In the genomic region with DNA sequence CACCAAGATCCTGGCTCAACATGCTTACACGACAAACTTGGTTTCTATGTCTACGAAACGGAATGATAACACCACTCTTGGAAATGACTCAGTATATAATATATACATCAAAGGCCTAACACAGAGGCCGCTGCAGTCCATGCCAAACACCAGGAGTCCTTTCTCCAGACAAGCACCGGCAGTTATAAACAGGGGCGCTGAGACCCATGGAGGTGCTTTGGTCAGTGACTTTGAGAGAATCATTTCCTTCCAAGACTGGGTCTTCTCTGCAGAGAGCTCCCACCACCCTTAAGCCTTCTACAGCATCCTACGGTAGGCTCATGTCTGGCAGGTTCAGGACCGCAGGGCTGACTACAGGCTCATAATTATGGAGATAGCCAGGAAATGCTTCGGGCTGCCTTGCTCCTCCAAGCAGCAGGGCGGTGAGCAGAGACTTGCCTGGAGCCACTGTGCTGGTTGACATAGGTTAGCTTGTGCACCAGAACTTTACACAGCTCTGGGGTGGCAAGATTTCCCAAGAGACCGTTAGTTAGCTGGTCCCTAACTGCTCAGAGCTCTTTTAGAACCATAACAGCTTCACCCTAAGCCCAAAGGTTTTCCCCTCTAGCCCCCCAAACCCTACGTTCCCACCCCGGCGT, we compare ENCODE assay signal across 11 mouse cellular contexts.
DNase-seq lines count a peak whose midpoint lies in the region; ATAC-seq and TF ChIP-seq lines count a peak whose summit lies in the region.
"Had no signal": no experiment of that assay in that cellular context is flagged by ENCODE, and none has a peak within 500 bp of the region (broad histone marks: within the 10 kb centered on the region; RNA-seq: fewer than 3 reads in every experiment).

No protein-coding gene starts in this region.

- peaks cover 15% of the 10 kb centered on the region; the same call in 1 of the 2 replicates for H3K4me1 ChIP-seq in intestine, embryonic 16.5 days (ENCODE audit: control insufficient read depth, insufficient read depth, low read length)
- H3K4me1 ChIP-seq in intestine, postnatal 0 days (replicated peaks; ENCODE audit: control insufficient read depth, insufficient read depth, low read length): 0 out of 2 replicates have a peak, but pooled peaks cover 2% of the 10 kb centered on the region
- H3K4me1 ChIP-seq in forebrain, embryonic 15.5 days: peaks cover 52% of the 10 kb centered on the region
- H3K4me1 ChIP-seq in hindbrain, postnatal 0 days (ENCODE audit: insufficient read depth, low read length): peaks cover 47% of the 10 kb centered on the region
- H3K4me1 ChIP-seq in neural tube, embryonic 13.5 days (replicated peaks): peaks cover 59% of the 10 kb centered on the region

- H3K9ac ChIP-seq in intestine, embryonic 16.5 days (ENCODE audit: low read depth, low read length): no peak overlapping the region
- H3K9ac ChIP-seq in intestine, postnatal 0 days (ENCODE audit: low read depth, low read length): no peak overlapping the region
- no peak overlapping the region for H3K9ac ChIP-seq in forebrain, embryonic 15.5 days (replicated peaks)
- H3K9ac ChIP-seq in hindbrain, postnatal 0 days (replicated peaks; ENCODE audit: low read length): no peak overlapping the region
- H3K9ac ChIP-seq in neural tube, embryonic 13.5 days: no peak overlapping the region
- H3K9ac ChIP-seq: embryonic facial prominence, embryonic 12.5 days had no signal

- H3K4me2 ChIP-seq in intestine, embryonic 16.5 days (ENCODE audit: low read depth, low read length): no peak overlapping the region
- H3K4me2 ChIP-seq in intestine, postnatal 0 days (replicated peaks; ENCODE audit: low read depth): no peak overlapping the region
- no peak overlapping the region for H3K4me2 ChIP-seq in forebrain, embryonic 15.5 days (replicated peaks)
- H3K4me2 ChIP-seq in hindbrain, postnatal 0 days (ENCODE audit: low read depth, low read length): 0 out of 2 replicates have a peak overlapping the region, but pooled peaks have one; percentile 5
- H3K4me2 ChIP-seq in neural tube, embryonic 13.5 days: no peak overlapping the region
- H3K4me2 ChIP-seq: embryonic facial prominence, embryonic 12.5 days had no signal

- H3K36me3 ChIP-seq in intestine, embryonic 16.5 days (ENCODE audit: control insufficient read depth, insufficient read depth, low read length): no peaks in the 10 kb centered on the region
- no peaks in the 10 kb centered on the region for H3K36me3 ChIP-seq in intestine, postnatal 0 days (ENCODE audit: control insufficient read depth, insufficient read depth)
- H3K36me3 ChIP-seq in forebrain, embryonic 15.5 days: no peaks in the 10 kb centered on the region
- H3K36me3 ChIP-seq in hindbrain, postnatal 0 days (ENCODE audit: insufficient read depth, low read length): no peaks in the 10 kb centered on the region
- H3K36me3 ChIP-seq in neural tube, embryonic 13.5 days: no peaks in the 10 kb centered on the region
- H3K36me3 ChIP-seq: embryonic facial prominence, embryonic 12.5 days had no signal

- H3K4me3 ChIP-seq in intestine, embryonic 16.5 days (ENCODE audit: low read length): no peak overlapping the region
- H3K4me3 ChIP-seq in intestine, postnatal 0 days (ENCODE audit: low read depth, low read length): no peak overlapping the region
- no peak overlapping the region for H3K4me3 ChIP-seq in forebrain, embryonic 15.5 days
- no peak overlapping the region for H3K4me3 ChIP-seq in hindbrain, postnatal 0 days (ENCODE audit: low read length)
- H3K4me3 ChIP-seq in neural tube, embryonic 13.5 days: no peak overlapping the region
- H3K4me3 ChIP-seq: embryonic facial prominence, embryonic 12.5 days had no signal

- no peak for ATAC-seq in intestine, embryonic 16.5 days
- no peak for ATAC-seq in intestine, postnatal 0 days
- peak; percentile 23 for ATAC-seq in forebrain, embryonic 15.5 days (replicated peaks)
- ATAC-seq in hindbrain, postnatal 0 days: peak; percentile 31
- ATAC-seq in neural tube, embryonic 13.5 days (ENCODE audit: low read depth): peak; percentile 19

- DNase-seq in hindbrain, postnatal 0 days (ENCODE audit: low spot score): no peak
- no peak for DNase-seq in right cerebral cortex, postnatal 4 days
- DNase-seq in adrenal gland, adult 2 months: no peak
- no peak for DNase-seq in left cerebral cortex, postnatal 14 days (ENCODE audit: low spot score in 2 of 2)
- DNase-seq: heart, adult 18-20 months; lung, adult 2 months had no signal

- WGBS in intestine, embryonic 16.5 days: 58% methylated on average over 14 of the region's 14 CpGs
- 65% methylated on average over 14 of the region's 14 CpGs for WGBS in intestine, postnatal 0 days
- WGBS in forebrain, embryonic 15.5 days: 33% methylated on average over 14 of the region's 14 CpGs
- WGBS in hindbrain, postnatal 0 days: 34% methylated on average over 14 of the region's 14 CpGs
- 65% methylated on average over 14 of the region's 14 CpGs for WGBS in neural tube, embryonic 13.5 days

- intact Hi-C loops in left cerebral cortex, postnatal 14 days (cut with DNase I): no loop called here

- peak overlapping the region; percentile 3; the same call in 1 of the 2 replicates for H3K27ac ChIP-seq in intestine, embryonic 16.5 days (ENCODE audit: low read length)
- H3K27ac ChIP-seq in intestine, postnatal 0 days (ENCODE audit: low read depth, low read length): no peak overlapping the region
- peak overlapping the region; percentile 71 for H3K27ac ChIP-seq in forebrain, embryonic 15.5 days (replicated peaks)
- peak overlapping the region; percentile 71 for H3K27ac ChIP-seq in hindbrain, postnatal 0 days
- H3K27ac ChIP-seq in neural tube, embryonic 13.5 days (replicated peaks): peak overlapping the region; percentile 66
- H3K27ac ChIP-seq: embryonic facial prominence, embryonic 12.5 days had no signal

- no peaks in the 10 kb centered on the region for H3K27me3 ChIP-seq in intestine, embryonic 16.5 days (replicated peaks; ENCODE audit: control insufficient read depth, insufficient read depth, low read length)
- no peaks in the 10 kb centered on the region for H3K27me3 ChIP-seq in intestine, postnatal 0 days (replicated peaks; ENCODE audit: control insufficient read depth, insufficient read depth, low read length)
- 0 out of 2 replicates have a peak, but pooled peaks cover 4% of the 10 kb centered on the region for H3K27me3 ChIP-seq in forebrain, embryonic 15.5 days
- no peaks in the 10 kb centered on the region for H3K27me3 ChIP-seq in hindbrain, postnatal 0 days (ENCODE audit: insufficient read depth, low read length)
- 0 out of 2 replicates have a peak, but pooled peaks cover 3% of the 10 kb centered on the region for H3K27me3 ChIP-seq in neural tube, embryonic 13.5 days
- H3K27me3 ChIP-seq: embryonic facial prominence, embryonic 12.5 days had no signal

- no peak for TF ChIP-seq CTCF in intestine, postnatal 0 days (IDR thresholded peaks at IDR 0.05; ENCODE audit: low read depth)
- TF ChIP-seq CTCF in hindbrain, postnatal 0 days (IDR thresholded peaks at IDR 0.05; ENCODE audit: low read depth): no peak

- H3K9me3 ChIP-seq in intestine, embryonic 16.5 days (ENCODE audit: control insufficient read depth, low read length): no peaks in the 10 kb centered on the region
- no peaks in the 10 kb centered on the region for H3K9me3 ChIP-seq in intestine, postnatal 0 days (ENCODE audit: control insufficient read depth)
- H3K9me3 ChIP-seq in forebrain, embryonic 15.5 days: no peaks in the 10 kb centered on the region
- H3K9me3 ChIP-seq in hindbrain, postnatal 0 days (ENCODE audit: low read length): no peaks in the 10 kb centered on the region
- H3K9me3 ChIP-seq in neural tube, embryonic 13.5 days: no peaks in the 10 kb centered on the region
- H3K9me3 ChIP-seq: embryonic facial prominence, embryonic 12.5 days had no signal

Comparison
In these comparisons a context has a peak if more than half of its experiments do, and no peak if none do; other contexts are left out.
1. ATAC-seq: peak in forebrain, embryonic 15.5 days (single experiment), hindbrain, postnatal 0 days (single experiment) and neural tube, embryonic 13.5 days (single experiment); none in intestine, embryonic 16.5 days (single experiment) and intestine, postnatal 0 days (single experiment).